Mouse (Mus musculus) bone marrow macrophage, adult 2 months (primary cell): ENCODE results near the gene Plac1.

Source experiments
- CTCF ChIP-seq: IDR thresholded peaks from 2 replicates; pipeline ENCODE4 v1.5.1; 2012; ENCODE audit warnings: low read depth, mild to moderate bottlenecking, low read length, moderate library complexity
- POLR2A ChIP-seq: IDR thresholded peaks from 2 replicates; pipeline ENCODE4 v1.6.1; 2012; ENCODE audit warnings: mild to moderate bottlenecking, low read depth, low read length, borderline replicate concordance

DNA sequence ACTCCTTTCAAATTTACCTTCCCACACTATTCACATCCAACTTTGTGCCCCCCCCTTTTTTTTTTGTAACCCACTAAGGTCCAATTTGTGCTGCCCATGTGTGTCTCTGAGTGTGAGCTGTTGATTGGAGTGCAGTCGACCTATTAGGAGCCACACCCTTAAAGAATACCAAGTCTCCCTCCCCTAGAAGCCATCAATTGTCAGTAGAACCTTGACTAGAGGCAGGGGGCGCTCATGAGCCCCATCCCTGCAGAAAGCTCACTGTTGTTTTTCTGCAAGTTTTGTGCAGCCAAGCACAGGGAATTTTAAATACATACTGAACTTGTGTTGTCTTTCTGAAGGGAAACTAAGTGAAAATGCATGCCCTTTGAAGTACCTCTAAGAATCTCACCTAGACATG lies 1.9 kb downstream of the Plac1 start:
- TF ChIP-seq POLR2A (no peak), CTCF (no peak)
